Mouse (Mus musculus) lung, adult 2 months (tissue): ENCODE results near the gene Cldn5.

Experiments
- CTCF ChIP-seq: fragments of 200-500 bp; IDR thresholded peaks from 2 replicates; pipeline ENCODE4 v1.5.1; 2011; ENCODE audit warnings: mild to moderate bottlenecking, low read length, control low read depth; ENCODE audit not compliant: insufficient read depth
- POLR2A ChIP-seq: fragments of 200-500 bp; IDR thresholded peaks from 2 replicates; pipeline ENCODE4 v1.6.1; 2011; ENCODE audit warnings: low read depth, mild to moderate bottlenecking, control low read depth, low read length, borderline replicate concordance; ENCODE audit errors: extremely low read depth

DNA sequence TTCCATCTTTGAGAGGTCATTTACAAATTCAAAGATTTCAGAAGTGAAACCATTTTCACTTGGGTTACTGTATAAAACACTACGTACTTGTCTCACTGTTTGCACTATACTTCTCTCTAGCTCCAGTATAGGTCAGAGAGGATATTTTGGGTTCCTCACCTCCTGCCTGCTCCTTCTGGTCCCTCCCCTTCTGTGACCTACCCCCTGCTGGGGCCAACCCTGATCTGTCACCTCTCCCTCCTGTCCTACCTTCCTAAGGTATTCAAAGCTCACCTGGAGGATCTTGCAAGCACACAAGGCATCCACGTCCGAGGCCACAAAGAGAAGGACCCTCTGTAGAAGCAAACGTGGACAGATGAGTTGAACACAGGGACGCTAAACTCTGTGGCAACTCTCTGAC lies 34.4 kb downstream of the Cldn5 start:
- no peak for TF ChIP-seq POLR2A
- no peak for TF ChIP-seq CTCF
